Mouse (Mus musculus) cerebellum, adult 11-12 months (tissue): ENCODE measurements around the gene Tmc4.
A peak's percentile ranks its signal among the peaks of the same experiment; 100 is the strongest.

ENCODE experiments used
- DNase-seq: peaks from one replicate; pipeline ENCODE4 v3.0.0; 2022

Gene Tmc4

GRCm38 (mm10) chr7:3629543-3630477 is 47.5 kb downstream of the Tmc4 start, which contains the start of the genes Tfpt and Prpf31:
Tfpt (minus strand) TSS chr7:3629929.
Prpf31 (plus strand) TSS chr7:3629985.
- peak; percentile 94 for DNase-seq

GRCm38 (mm10) chr7:3629030-3629429 is 48.3 kb downstream of the Tmc4 start:
- DNase-seq = peak; percentile 59

GRCm38 (mm10) chr7:3617242-3617995 is 59.9 kb downstream of the Tmc4 start, which contains the start of gene Ndufa3:
Ndufa3 (plus strand) TSS chr7:3617373.
- peak; percentile 93 for DNase-seq

GRCm38 (mm10) chr7:3616389-3617241 is 60.7 kb downstream of the Tmc4 start:
- no peak for DNase-seq

GRCm38 (mm10) chr7:3616057-3616388 is 61.3 kb downstream of the Tmc4 start, which contains the start of gene Oscar:
Oscar (minus strand) TSS chr7:3616157.
- DNase-seq = no peak
